Mouse (Mus musculus) CH12.LX (cell line): ENCODE results near the gene Farp1. TPM values are rescaled to one million over a fixed set of nuclear protein-coding genes. Genes with fewer than 3 reads are reported as not detected.

Experiments used
- DNase-seq: peaks from one replicate; pipeline ENCODE4 v3.0.0-alpha.2; 2013; ENCODE audit errors: extremely low read depth
- H3K27ac ChIP-seq: 2 replicates; pipeline ENCODE4 v1.5.1; 2012; ENCODE audit warnings: low read depth, mild to moderate bottlenecking, control low read depth, moderate library complexity; ENCODE audit not compliant: insufficient read depth
- H3K27me3 ChIP-seq: replicated peaks from 2 replicates; pipeline ENCODE3; 2012; ENCODE audit warnings: inconsistent platforms
- H3K36me3 ChIP-seq, 2 experiments: replicated peaks in 1 of 2; 2 replicates each; pipeline versions ENCODE3 to v1.6.1; 2012; ENCODE audit warnings: inconsistent platforms in 1 of 2, low read length in 1 of 2, mild to moderate bottlenecking in 1 of 2, mixed read lengths in 1 of 2, moderate library complexity in 1 of 2; ENCODE audit not compliant: control insufficient read depth in 1 of 2, insufficient read depth in 1 of 2
- H3K4me1 ChIP-seq, 2 experiments: 2 replicates each; pipeline ENCODE4 v1.6.1; 2012; ENCODE audit warnings: inconsistent platforms in 1 of 2, moderate library complexity in 1 of 2; ENCODE audit not compliant: insufficient read depth in 2 of 2, control insufficient read depth in 1 of 2
- H3K4me2 ChIP-seq: 2 replicates; pipeline ENCODE4 v1.6.1; 2012; ENCODE audit warnings: low read depth, mild to moderate bottlenecking, control low read depth; ENCODE audit not compliant: poor library complexity, insufficient read depth, severe bottlenecking
- H3K4me3 ChIP-seq, 3 experiments: fragments of 150-350 bp in 1 of 3; sonication (generic) in 1 of 3; replicated peaks in 1 of 3; 2 replicates each; pipeline versions ENCODE3 to v1.5.1; 2011 to 2012; ENCODE audit warnings: low read depth in 2 of 3, low read length in 2 of 3, mild to moderate bottlenecking in 2 of 3, moderate library complexity in 2 of 3, control low read depth in 1 of 3, improper control_type of control experiment in 1 of 3, inconsistent platforms in 1 of 3, mixed read lengths in 1 of 3; ENCODE audit not compliant: poor library complexity in 1 of 3
- H3K79me2 ChIP-seq: replicated peaks from 2 replicates; pipeline ENCODE4 v1.6.1; 2012; ENCODE audit warnings: mild to moderate bottlenecking, moderate library complexity; ENCODE audit not compliant: control insufficient read depth, poor library complexity, insufficient read depth, severe bottlenecking; ENCODE audit errors: extremely low read depth
- H3K9ac ChIP-seq: 2 replicates; pipeline ENCODE4 v1.6.1; 2012; ENCODE audit warnings: low read depth, mild to moderate bottlenecking, control low read depth, moderate library complexity; ENCODE audit not compliant: insufficient read depth
- H3K9me3 ChIP-seq: replicated peaks from 2 replicates; pipeline ENCODE3; 2012; ENCODE audit warnings: low read length, inconsistent platforms, mixed read lengths
- BHLHE40 ChIP-seq: IDR thresholded peaks from 2 replicates; pipeline ENCODE4 v1.6.1; 2011; ENCODE audit warnings: mild to moderate bottlenecking, low read depth, low read length, improper control_type of control experiment
- CHD2 ChIP-seq: IDR thresholded peaks from 2 replicates; pipeline ENCODE4 v1.6.1; 2011; ENCODE audit warnings: low read length, improper control_type of control experiment
- CTCF ChIP-seq, 2 experiments: IDR thresholded peaks in 1 of 2; conservative IDR thresholded peaks in 1 of 2; 2 replicates each; pipeline ENCODE4 v1.5.1; 2011 to 2012; ENCODE audit warnings: low read depth in 2 of 2, low read length in 2 of 2, improper control_type of control experiment in 1 of 2, inconsistent platforms in 1 of 2, mild to moderate bottlenecking in 1 of 2, moderate library complexity in 1 of 2
- E2F4 ChIP-seq: IDR thresholded peaks from 2 replicates; pipeline ENCODE4 v1.6.1; 2011; ENCODE audit warnings: low read depth, low read length, improper control_type of control experiment; ENCODE audit not compliant: insufficient replicate concordance
- ELF1 ChIP-seq: IDR thresholded peaks from 2 replicates; pipeline ENCODE4 v1.6.1; 2014; ENCODE audit warnings: low read depth, mild to moderate bottlenecking, inconsistent platforms, low read length, improper control_type of control experiment
- EP300 ChIP-seq: IDR thresholded peaks from 2 replicates; pipeline ENCODE4 v1.6.1; 2011; ENCODE audit warnings: low read length, improper control_type of control experiment
- GABPA ChIP-seq: IDR thresholded peaks from 2 replicates; pipeline ENCODE4 v1.6.1; 2012; ENCODE audit warnings: low read depth, low read length, improper control_type of control experiment, inconsistent platforms; ENCODE audit not compliant: insufficient replicate concordance
- IRF4 ChIP-seq: IDR thresholded peaks from 2 replicates; pipeline ENCODE4 v1.6.1; 2014; ENCODE audit warnings: low read depth, mild to moderate bottlenecking, inconsistent platforms, low read length, improper control_type of control experiment
- JUND ChIP-seq: conservative IDR thresholded peaks from 2 replicates; pipeline ENCODE4 v1.6.1; 2011; ENCODE audit warnings: low read depth, low read length, improper control_type of control experiment
- KAT2A ChIP-seq: IDR thresholded peaks from 2 replicates; pipeline ENCODE4 v1.6.1; 2012; ENCODE audit warnings: low read length, improper control_type of control experiment, inconsistent platforms; ENCODE audit not compliant: insufficient replicate concordance
- MAFK ChIP-seq: IDR thresholded peaks from 2 replicates; pipeline ENCODE4 v1.6.1; 2011; ENCODE audit warnings: low read length, improper control_type of control experiment; ENCODE audit not compliant: insufficient replicate concordance
- MAZ ChIP-seq: IDR thresholded peaks from 2 replicates; pipeline ENCODE4 v1.6.1; 2012; ENCODE audit warnings: low read depth, mild to moderate bottlenecking, inconsistent platforms, low read length, improper control_type of control experiment, moderate library complexity
- MEF2A ChIP-seq: IDR thresholded peaks from 2 replicates; pipeline ENCODE4 v1.6.1; 2014; ENCODE audit warnings: low read depth, mild to moderate bottlenecking, inconsistent platforms, low read length, improper control_type of control experiment, borderline replicate concordance
- NELFE ChIP-seq: IDR thresholded peaks from 2 replicates; pipeline ENCODE4 v1.6.1; 2011; ENCODE audit warnings: low read depth, low read length, improper control_type of control experiment
- PAX5 ChIP-seq: IDR thresholded peaks from 2 replicates; pipeline ENCODE4 v1.6.1; 2012; ENCODE audit warnings: low read length, inconsistent platforms, mixed read lengths
- POLR2A ChIP-seq: IDR thresholded peaks from 2 replicates; pipeline ENCODE4 v1.6.1; 2011; ENCODE audit warnings: low read depth, mild to moderate bottlenecking, improper control_type of control experiment, low read length
- POLR2AphosphoS2 ChIP-seq: IDR thresholded peaks from 2 replicates; pipeline ENCODE4 v1.6.1; 2011; ENCODE audit warnings: low read depth, low read length, improper control_type of control experiment
- RAD21 ChIP-seq: IDR thresholded peaks from 2 replicates; pipeline ENCODE4 v1.6.1; 2011; ENCODE audit warnings: low read depth, mild to moderate bottlenecking, low read length, improper control_type of control experiment, moderate library complexity
- RCOR1 ChIP-seq: conservative IDR thresholded peaks from 2 replicates; pipeline ENCODE4 v1.6.1; 2012; ENCODE audit warnings: low read depth, mild to moderate bottlenecking, inconsistent platforms, low read length, improper control_type of control experiment
- SIN3A ChIP-seq: IDR thresholded peaks from 2 replicates; pipeline ENCODE4 v1.6.1; 2012; ENCODE audit warnings: low read length, improper control_type of control experiment, inconsistent platforms
- SMC3 ChIP-seq: IDR thresholded peaks from 2 replicates; pipeline ENCODE4 v1.6.1; 2011; ENCODE audit warnings: low read depth, low read length, improper control_type of control experiment
- TBP ChIP-seq: conservative IDR thresholded peaks from 2 replicates; pipeline ENCODE4 v1.6.1; 2011; ENCODE audit warnings: low read depth, low read length, improper control_type of control experiment
- TCF12 ChIP-seq: IDR thresholded peaks from 2 replicates; pipeline ENCODE4 v1.6.1; 2014; ENCODE audit warnings: low read depth, mild to moderate bottlenecking, inconsistent platforms, low read length, improper control_type of control experiment
- UBTF ChIP-seq: IDR thresholded peaks from 2 replicates; pipeline ENCODE4 v1.6.1; 2012; ENCODE audit warnings: low read depth, mild to moderate bottlenecking, inconsistent platforms, low read length, improper control_type of control experiment, moderate library complexity
- USF1 ChIP-seq: IDR thresholded peaks from 2 replicates; pipeline ENCODE4 v1.6.1; 2014; ENCODE audit warnings: low read depth, mild to moderate bottlenecking, inconsistent platforms, low read length, improper control_type of control experiment
- USF2 ChIP-seq: conservative IDR thresholded peaks from 2 replicates; pipeline ENCODE4 v1.6.1; 2011; ENCODE audit warnings: low read depth, low read length, improper control_type of control experiment
- ZKSCAN1 ChIP-seq: IDR thresholded peaks from 2 replicates; pipeline ENCODE4 v1.6.1; 2012; ENCODE audit warnings: low read depth, inconsistent platforms, low read length, improper control_type of control experiment, borderline replicate concordance
- ZMIZ1 ChIP-seq: IDR thresholded peaks from 2 replicates; pipeline ENCODE4 v1.6.1; 2012; ENCODE audit warnings: low read depth, mild to moderate bottlenecking, inconsistent platforms, low read length, improper control_type of control experiment
- ZNF384 ChIP-seq: IDR thresholded peaks from 2 replicates; pipeline ENCODE4 v1.6.1; 2012; ENCODE audit warnings: low read depth, low read length, improper control_type of control experiment, inconsistent platforms
- dilution Hi-C: fragments of 300-500 bp; cut with MboI; formaldehyde crosslinking; loops from 2 replicates; pipeline ENCODE4 v1.14.3; 2020; ENCODE audit warnings: low sequenced_read_pairs; ENCODE audit not compliant: extremely low pct_unique_long_range_greater_than_20kb, extremely low pct_ligation_motif_present
- in situ Hi-C: fragments of 300-500 bp; cut with MboI; formaldehyde crosslinking; loops from 3 replicates; pipeline ENCODE4 v1.14.3; 2019; ENCODE audit warnings: low sequenced_read_pairs, low pct_ligation_motif_present, low pct_unique_long_range_greater_than_20kb, mixed read lengths
- polyA plus RNA-seq: library from polyadenylated mRNA; unstranded; fragments of >175 nt; gene quantifications from 2 replicates; pipeline ENCODE4 v1.2.1, GENCODE M21; 2012; ENCODE audit warnings: low read depth; ENCODE audit not compliant: insufficient read length
- total RNA-seq, 2 experiments: library from RNA; depleted of rRNA; stranded (reverse); fragments of 300-350 nt in 1 of 2; fragments of >200 nt in 1 of 2; gene quantifications; 2 replicates each; pipeline ENCODE4 v1.2.3; 2012 to 2014

Gene Farp1
- total and polyA plus RNA-seq, 3 experiments, result 2.4 to 10.3 (median 2.5) TPM

DNA sequence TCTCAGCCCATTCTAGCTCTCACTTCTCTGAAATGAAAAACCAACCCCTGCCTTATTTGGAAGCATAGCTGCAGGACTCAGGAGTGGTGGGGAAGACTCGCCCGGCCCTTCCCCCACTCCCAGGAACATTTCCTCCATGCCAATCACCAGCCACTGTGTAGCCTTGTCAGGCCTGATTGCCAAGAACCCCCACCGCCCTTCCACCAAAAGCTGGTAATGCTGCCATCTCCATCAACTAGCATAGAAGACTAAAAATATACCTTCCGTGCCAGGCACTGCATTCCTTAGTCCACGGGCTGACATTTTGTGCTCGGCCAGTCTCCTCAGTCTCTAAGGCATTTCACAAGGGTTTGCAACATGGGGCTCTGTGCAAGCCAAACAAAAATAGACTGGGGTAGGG is 235.5 kb downstream of the Farp1 start:
- H3K4me2 ChIP-seq, result no peak overlapping the region
- no peaks in the 10 kb centered on the region for H3K9me3 ChIP-seq
- TF ChIP-seq SMC3, result no peak
- TF ChIP-seq CTCF (conservative IDR thresholded peaks at IDR 0.05 in 1 of 2, IDR thresholded peaks at IDR 0.05 in 1 of 2; ENCODE audit: low read depth in 2 of 2, low read length in 2 of 2), result no peak
- TF ChIP-seq POLR2AphosphoS2, result no peak
- TF ChIP-seq JUND, result no peak
- no peak for TF ChIP-seq IRF4
- no peak for TF ChIP-seq KAT2A
- no peak for TF ChIP-seq TCF12
- TF ChIP-seq USF1, result no peak
- TF ChIP-seq ZMIZ1, result no peak
- no peak for TF ChIP-seq ZKSCAN1
- TF ChIP-seq GABPA, result no peak
- TF ChIP-seq RCOR1, result no peak
- TF ChIP-seq PAX5, result no peak
- TF ChIP-seq BHLHE40, result no peak
- no peak for TF ChIP-seq NELFE
- no peak for TF ChIP-seq POLR2A
- TF ChIP-seq ELF1, result no peak
- no peak for TF ChIP-seq MEF2A
- TF ChIP-seq TBP, result no peak
- no peak for TF ChIP-seq ZNF384
- TF ChIP-seq, all 38 proteins: peak for 0
- Histone ChIP-seq H3K4me1 (peaks cover 0 to 2% of the 10 kb centered on the region in 2 experiments; a peak in 1 of 4 replicates), H3K27me3 (no peaks in the 10 kb centered on the region), H3K79me2 (no peaks in the 10 kb centered on the region), H3K9ac (no peak overlapping the region), H3K36me3 (peaks cover 23 to 87% of the 10 kb centered on the region in 2 experiments), H3K27ac (no peak overlapping the region), H3K4me3 (no peak overlapping the region)
- dilution Hi-C loops (no loop called here), in situ Hi-C loops (loop anchor here (5.0 kb wide), 2 partner anchors 182 to 307 kb away; no protein-coding TSS in a partner anchor)
- DNase-seq, result no peak

GRCm38 (mm10) chr14:121274985-121275384 is 240.0 kb downstream of the Farp1 start:
- Histone ChIP-seq H3K9me3 (no peaks in the 10 kb centered on the region), H3K27ac (no peak overlapping the region), H3K79me2 (no peaks in the 10 kb centered on the region), H3K27me3 (no peaks in the 10 kb centered on the region), H3K4me3 (no peak overlapping the region), H3K36me3 (peaks cover 27 to 96% of the 10 kb centered on the region in 2 experiments), H3K4me2 (no peak overlapping the region), H3K4me1 (no peaks in the 10 kb centered on the region), H3K9ac (no peak overlapping the region)
- no peak for DNase-seq
- in situ Hi-C loops (loop anchor here (5.0 kb wide), 2 partner anchors 177 to 302 kb away; no protein-coding TSS in a partner anchor), dilution Hi-C loops (no loop called here)
- TF ChIP-seq TBP (no peak), CTCF (conservative IDR thresholded peaks at IDR 0.05 in 1 of 2, IDR thresholded peaks at IDR 0.05 in 1 of 2; ENCODE audit: low read depth in 2 of 2, low read length in 2 of 2) (no peak), UBTF (no peak), SIN3A (no peak), PAX5 (no peak), NELFE (no peak), ZKSCAN1 (no peak), RAD21 (no peak), CHD2 (no peak), GABPA (no peak), TCF12 (no peak), EP300 (no peak), MAFK (no peak), USF2 (no peak), MAZ (no peak), USF1 (no peak), E2F4 (no peak), JUND (no peak)
